Mouse (Mus musculus): ENCODE measurements around the gene Rab35.

- TF ChIP-seq CTCF (IDR thresholded peaks at IDR 0.05; ENCODE audit: control insufficient read depth, insufficient read depth, insufficient read length) (peak; percentile 90), MYOG (IDR thresholded peaks at IDR 0.05; ENCODE audit: control insufficient read depth, extremely low read depth, insufficient read length) (no peak), MAX (IDR thresholded peaks at IDR 0.05) (no peak), USF1 (IDR thresholded peaks at IDR 0.05; ENCODE audit: low read depth) (no peak)
Measured at GRCm38 (mm10) chr5:115652681-115653575, 21.2 kb downstream of the Rab35 start.
